Comparison of ENCODE assay signal across 15 mouse cellular contexts in genomic region chr7:58733490-58733901, GRCm38 (mm10).
DNase-seq lines count a peak whose midpoint lies in the region; ATAC-seq and TF ChIP-seq lines count a peak whose summit lies in the region.
"Had no signal": no experiment of that assay in that cellular context is flagged by ENCODE, and none has a peak within 500 bp of the region (broad histone marks: within the 10 kb centered on the region; RNA-seq: fewer than 3 reads in every experiment).

No protein-coding gene starts in this region.

- WGBS in lung, postnatal 0 days, result 38% methylated on average over 6 of the region's 6 CpGs
- 60% methylated on average over 6 of the region's 6 CpGs for WGBS in lung, adult 2 months
- 28% methylated on average over 6 of the region's 6 CpGs for WGBS in embryonic facial prominence, embryonic 14.5 days
- 28% methylated on average over 6 of the region's 6 CpGs for WGBS in stomach, embryonic 16.5 days
- WGBS in heart, embryonic 11.5 days (ENCODE audit: insufficient replicate concordance), result 45% methylated on average over 6 of the region's 6 CpGs

- TF ChIP-seq EP300 in lung, postnatal 0 days (IDR thresholded peaks at IDR 0.05), result no peak

- no peak overlapping the region for H3K4me3 ChIP-seq in gastrocnemius, adult 2 months
- no peak overlapping the region for H3K4me3 ChIP-seq in lung, postnatal 0 days (ENCODE audit: low read depth, low read length)
- H3K4me3 ChIP-seq in lung, adult 2 months (replicated peaks; ENCODE audit: extremely low read depth, low read depth, low read length), result no peak overlapping the region
- H3K4me3 ChIP-seq in embryonic facial prominence, embryonic 14.5 days (ENCODE audit: low read depth, low read length), result no peak overlapping the region
- no peak overlapping the region for H3K4me3 ChIP-seq in stomach, embryonic 16.5 days (replicated peaks; ENCODE audit: low read length)
- H3K4me3 ChIP-seq in heart, embryonic 11.5 days (ENCODE audit: low read depth, low read length), result no peak overlapping the region
- H3K4me3 ChIP-seq: liver, embryonic 12.5 days; megakaryocyte, embryonic 14.5 days; neural tube, embryonic 13.5 days had no signal

- no peaks in the 10 kb centered on the region for H3K4me1 ChIP-seq in lung, postnatal 0 days (ENCODE audit: insufficient read depth, low read depth, low read length)
- H3K4me1 ChIP-seq in lung, adult 2 months (ENCODE audit: control insufficient read depth, insufficient read depth, low read length), result no peaks in the 10 kb centered on the region
- peaks cover 9% of the 10 kb centered on the region for H3K4me1 ChIP-seq in embryonic facial prominence, embryonic 14.5 days (ENCODE audit: control insufficient read depth, insufficient read depth, low read length)
- peaks cover 22% of the 10 kb centered on the region for H3K4me1 ChIP-seq in stomach, embryonic 16.5 days (ENCODE audit: control insufficient read depth, insufficient read depth, low read length)
- peaks cover 20% of the 10 kb centered on the region for H3K4me1 ChIP-seq in heart, embryonic 11.5 days (ENCODE audit: control insufficient read depth, insufficient read depth, low read length)
- H3K4me1 ChIP-seq: neural tube, embryonic 13.5 days had no signal

- no peak for TF ChIP-seq CTCF in gastrocnemius, adult 2 months (IDR thresholded peaks at IDR 0.05)
- TF ChIP-seq CTCF in lung, postnatal 0 days (IDR thresholded peaks at IDR 0.05), result no peak
- no peak for TF ChIP-seq CTCF in lung, adult 2 months (IDR thresholded peaks at IDR 0.05; ENCODE audit: insufficient read depth, low read length)

- no peaks in the 10 kb centered on the region for H3K9me3 ChIP-seq in lung, postnatal 0 days (ENCODE audit: low read length)
- H3K9me3 ChIP-seq in embryonic facial prominence, embryonic 14.5 days (ENCODE audit: control insufficient read depth, low read length), result no peaks in the 10 kb centered on the region
- H3K9me3 ChIP-seq in stomach, embryonic 16.5 days (replicated peaks; ENCODE audit: control insufficient read depth, low read length), result no peaks in the 10 kb centered on the region
- H3K9me3 ChIP-seq in heart, embryonic 11.5 days (replicated peaks; ENCODE audit: control insufficient read depth, low read length), result no peaks in the 10 kb centered on the region
- H3K9me3 ChIP-seq: liver, embryonic 12.5 days; megakaryocyte, embryonic 14.5 days; neural tube, embryonic 13.5 days had no signal

- intact Hi-C loops in gastrocnemius, adult 2 months (cut with DNase I), result no loop called here

- H3K27me3 ChIP-seq in lung, postnatal 0 days (replicated peaks; ENCODE audit: insufficient read depth, low read length), result no peaks in the 10 kb centered on the region
- no peaks in the 10 kb centered on the region for H3K27me3 ChIP-seq in embryonic facial prominence, embryonic 14.5 days (replicated peaks; ENCODE audit: control insufficient read depth, insufficient read depth, low read length)
- H3K27me3 ChIP-seq in stomach, embryonic 16.5 days (ENCODE audit: control insufficient read depth, insufficient read depth, low read length), result no peaks in the 10 kb centered on the region
- no peaks in the 10 kb centered on the region for H3K27me3 ChIP-seq in heart, embryonic 11.5 days (ENCODE audit: control insufficient read depth, insufficient read depth, low read length)
- H3K27me3 ChIP-seq: liver, embryonic 12.5 days; megakaryocyte, embryonic 14.5 days; neural tube, embryonic 13.5 days had no signal

- no peak for TF ChIP-seq POLR2A in lung, adult 2 months (IDR thresholded peaks at IDR 0.05; ENCODE audit: borderline replicate concordance, extremely low read depth, low read depth, low read length)

- no peak overlapping the region for H3K4me2 ChIP-seq in lung, postnatal 0 days (replicated peaks; ENCODE audit: low read depth, low read length)
- H3K4me2 ChIP-seq in embryonic facial prominence, embryonic 14.5 days (ENCODE audit: low read depth, low read length), result no peak overlapping the region
- no peak overlapping the region for H3K4me2 ChIP-seq in stomach, embryonic 16.5 days (ENCODE audit: low read depth, low read length)
- no peak overlapping the region for H3K4me2 ChIP-seq in heart, embryonic 11.5 days
- H3K4me2 ChIP-seq: liver, embryonic 12.5 days; neural tube, embryonic 13.5 days had no signal

- DNase-seq in gastrocnemius, adult 2 months, result no peak
- no peak for DNase-seq in gastrocnemius, adult 8-10 months (ENCODE audit: low spot score in 2 of 2)
- DNase-seq in lung, postnatal 0 days (ENCODE audit: low spot score), result no peak
- DNase-seq in lung, adult 2 months, result no peak
- peak; percentile 68 for DNase-seq in embryonic facial prominence, embryonic 14.5 days (ENCODE audit: low spot score)
- DNase-seq in frontal cortex, postnatal 10 days (ENCODE audit: low spot score in 2 of 2), result no peak
- DNase-seq: adrenal gland, postnatal 10 days; B cell, adult 2 months; kidney, adult 2 months; right cerebral cortex, postnatal 14 days had no signal

- no peak overlapping the region for H3K9ac ChIP-seq in lung, postnatal 0 days (replicated peaks; ENCODE audit: low read depth)
- no peak overlapping the region for H3K9ac ChIP-seq in embryonic facial prominence, embryonic 14.5 days (ENCODE audit: low read depth, low read length)
- H3K9ac ChIP-seq in stomach, embryonic 16.5 days (ENCODE audit: low read length), result no peak overlapping the region
- H3K9ac ChIP-seq in heart, embryonic 11.5 days (ENCODE audit: low read depth, low read length), result no peak overlapping the region
- H3K9ac ChIP-seq: liver, embryonic 12.5 days; neural tube, embryonic 13.5 days had no signal

- peak; percentile 23; the same call in 1 of the 2 replicates for ATAC-seq in lung, postnatal 0 days
- peak; percentile 66 for ATAC-seq in embryonic facial prominence, embryonic 14.5 days (ENCODE audit: low read depth)
- ATAC-seq in stomach, embryonic 16.5 days (ENCODE audit: insufficient read depth, low FRiP score), result peak; percentile 61
- no peak for ATAC-seq in heart, embryonic 11.5 days (replicated peaks; ENCODE audit: insufficient number of reproducible peaks, low FRiP score, low TSS enrichment)
- ATAC-seq: liver, embryonic 12.5 days had no signal

- peak overlapping the region; percentile 1; the same call in 1 of the 2 replicates for H3K27ac ChIP-seq in gastrocnemius, adult 2 months
- no peak overlapping the region for H3K27ac ChIP-seq in lung, postnatal 0 days (ENCODE audit: low read length)
- H3K27ac ChIP-seq in embryonic facial prominence, embryonic 14.5 days (replicated peaks; ENCODE audit: low read depth, low read length), result peak overlapping the region; percentile 1
- peak overlapping the region; percentile 64 for H3K27ac ChIP-seq in stomach, embryonic 16.5 days (ENCODE audit: low read length)
- H3K27ac ChIP-seq in heart, embryonic 11.5 days (ENCODE audit: low read depth, low read length), result no peak overlapping the region
- H3K27ac ChIP-seq: liver, embryonic 12.5 days; neural tube, embryonic 13.5 days had no signal

- H3K36me3 ChIP-seq in lung, postnatal 0 days (ENCODE audit: insufficient read depth, low read length), result no peaks in the 10 kb centered on the region
- H3K36me3 ChIP-seq in embryonic facial prominence, embryonic 14.5 days (ENCODE audit: control insufficient read depth, insufficient read depth, low read length), result no peaks in the 10 kb centered on the region
- no peaks in the 10 kb centered on the region for H3K36me3 ChIP-seq in stomach, embryonic 16.5 days (ENCODE audit: control insufficient read depth, insufficient read depth, low read length)
- no peaks in the 10 kb centered on the region for H3K36me3 ChIP-seq in heart, embryonic 11.5 days (ENCODE audit: control insufficient read depth, insufficient read depth, low read length)
- H3K36me3 ChIP-seq: liver, embryonic 12.5 days; neural tube, embryonic 13.5 days had no signal

Comparison
In these comparisons a context has a peak if more than half of its experiments do, and no peak if none do; other contexts are left out.
1. H3K27ac ChIP-seq: peak in gastrocnemius, adult 2 months (single experiment), embryonic facial prominence, embryonic 14.5 days (single experiment) and stomach, embryonic 16.5 days (single experiment); none in lung, postnatal 0 days (single experiment) and heart, embryonic 11.5 days (single experiment).